Mouse (Mus musculus): ENCODE measurements at regions not wholly inside any gene's neighbourhood (a gene's known extent, or its start where the extent isn't known, plus 50 kb on each side); places are given as distances from the start of the nearest gene placed in this dataset.

DNA sequence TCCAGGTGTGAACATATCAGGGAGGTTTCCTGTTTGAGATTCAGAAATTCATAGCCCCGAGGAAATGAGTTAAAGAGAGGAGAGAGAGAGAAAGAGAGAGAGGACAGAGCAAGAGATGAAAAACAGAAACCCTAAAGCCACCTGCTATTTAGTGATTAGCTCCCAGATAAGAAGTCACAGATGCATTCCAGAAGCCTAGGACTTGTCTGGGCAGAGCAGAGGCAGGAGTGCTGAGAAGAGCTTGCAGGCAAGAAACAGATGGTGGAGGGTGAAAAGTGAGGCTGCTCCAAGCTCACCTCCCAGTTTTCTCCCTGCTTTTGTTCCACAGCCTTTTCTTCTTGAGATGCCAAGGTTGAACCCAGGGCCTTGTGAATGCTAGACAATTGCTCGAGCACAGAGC, 180.7 kb upstream of the Camk1g start:
- DNase-seq, result no peak

DNA sequence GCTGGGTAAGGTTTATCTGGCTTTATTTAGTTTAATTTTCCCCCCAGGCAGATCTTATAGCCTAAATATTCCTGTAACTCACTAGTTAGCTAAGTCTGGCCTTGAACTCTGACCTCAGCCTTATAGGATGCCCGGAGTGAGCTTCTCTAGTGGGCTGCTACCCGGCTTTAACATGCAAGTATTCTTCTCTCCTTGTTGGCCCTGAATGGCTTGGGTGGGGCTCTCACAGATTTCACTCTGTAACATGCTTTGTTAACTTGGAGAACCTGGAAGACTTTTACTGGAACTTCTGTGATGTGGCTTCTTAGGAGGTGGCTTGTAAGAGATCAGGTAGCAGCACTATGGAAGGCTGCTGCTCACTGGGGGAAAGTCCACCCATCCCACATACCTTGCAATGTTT, 177.3 kb upstream of the Camk1g start:
- DNase-seq, result no peak

DNA sequence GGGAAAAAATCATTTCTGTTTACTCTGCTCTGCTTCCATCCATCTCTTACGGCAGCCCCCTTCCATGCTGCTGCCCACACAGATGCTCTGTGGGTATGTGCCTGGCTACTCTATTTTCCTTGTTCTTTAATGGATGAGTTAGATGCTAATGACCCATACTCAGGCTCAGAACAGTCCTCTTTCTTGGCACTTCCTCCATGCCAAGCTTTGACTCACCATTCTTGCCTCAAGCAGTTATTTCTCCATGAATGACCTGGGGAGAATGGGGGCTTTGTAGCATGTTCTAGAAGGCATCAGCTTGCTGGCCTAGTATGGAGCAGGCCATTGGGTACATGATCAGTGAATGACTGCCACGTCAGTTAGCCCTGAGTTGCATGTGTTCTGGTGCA, 175.9 kb upstream of the Camk1g start:
- no peak for DNase-seq

DNA sequence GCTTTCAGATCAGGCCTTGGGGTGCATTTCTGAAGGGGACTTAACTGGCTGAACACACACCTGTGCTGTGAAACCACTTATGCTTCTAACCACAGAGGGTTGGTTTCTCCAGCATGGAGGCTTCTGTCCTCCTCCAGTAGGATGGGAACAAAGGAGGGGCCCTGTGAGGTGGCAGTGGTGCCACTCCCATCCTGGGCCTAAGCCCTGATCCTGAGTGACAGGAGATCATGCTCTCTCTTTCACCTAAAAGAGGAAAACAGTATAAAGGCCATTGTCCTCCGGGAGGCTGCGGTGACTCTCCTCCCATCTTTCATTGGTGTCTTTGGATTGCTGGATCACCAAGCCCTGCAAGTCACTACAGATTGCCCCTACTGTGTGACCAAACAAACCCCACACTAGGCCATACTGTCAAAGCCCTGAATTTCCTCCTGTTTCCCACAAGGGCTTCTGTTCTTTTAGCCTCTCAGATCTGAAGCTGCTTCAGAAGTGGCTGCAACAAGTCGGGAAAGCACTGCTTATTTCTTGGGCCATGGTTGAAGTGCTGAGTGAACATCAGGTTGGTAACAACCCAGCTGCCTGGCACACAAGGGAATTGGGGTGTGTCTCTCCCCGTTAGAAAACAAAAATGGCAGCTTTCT, 175.4 kb upstream of the Camk1g start:
- no peak for DNase-seq

DNA sequence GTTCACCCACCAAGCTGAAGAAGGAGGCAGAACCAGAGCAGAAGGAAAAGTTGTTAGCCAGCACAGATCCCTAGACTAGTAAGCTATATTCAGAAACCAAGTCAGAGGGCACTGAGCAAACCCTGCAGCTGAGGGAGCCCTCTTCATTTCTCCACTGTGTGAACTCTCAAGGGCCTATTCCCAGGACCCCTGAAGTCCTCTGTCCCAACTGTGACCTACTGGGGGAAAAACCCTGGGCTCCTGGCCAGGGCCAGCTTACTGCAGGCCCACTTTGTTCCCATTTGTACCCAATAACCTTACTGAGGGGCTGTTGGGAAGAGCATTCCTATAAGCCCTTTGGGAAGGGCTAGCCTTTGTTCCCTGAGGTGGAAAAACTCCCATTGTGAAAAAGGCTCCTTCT, 174.7 kb upstream of the Camk1g start:
- no peak for DNase-seq

DNA sequence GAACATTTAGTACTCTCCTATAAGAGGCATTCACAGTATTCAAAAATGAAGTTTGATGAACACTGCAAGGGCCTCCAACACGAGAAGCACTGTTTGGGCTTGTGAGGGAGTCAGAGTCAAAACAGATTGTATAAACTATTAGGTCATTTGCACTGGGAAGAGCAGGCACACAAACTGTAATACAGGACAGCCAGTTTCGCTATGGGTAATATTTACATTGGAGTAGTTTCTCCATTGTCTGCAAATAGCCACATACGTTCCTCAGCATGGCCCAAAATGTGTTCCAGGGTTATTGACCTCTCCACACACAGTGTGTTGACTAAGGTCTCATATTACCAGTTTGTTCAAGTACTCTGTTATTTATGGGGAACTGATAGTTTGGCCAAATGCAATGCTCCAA, 173.7 kb upstream of the Camk1g start:
- no peak for DNase-seq

DNA sequence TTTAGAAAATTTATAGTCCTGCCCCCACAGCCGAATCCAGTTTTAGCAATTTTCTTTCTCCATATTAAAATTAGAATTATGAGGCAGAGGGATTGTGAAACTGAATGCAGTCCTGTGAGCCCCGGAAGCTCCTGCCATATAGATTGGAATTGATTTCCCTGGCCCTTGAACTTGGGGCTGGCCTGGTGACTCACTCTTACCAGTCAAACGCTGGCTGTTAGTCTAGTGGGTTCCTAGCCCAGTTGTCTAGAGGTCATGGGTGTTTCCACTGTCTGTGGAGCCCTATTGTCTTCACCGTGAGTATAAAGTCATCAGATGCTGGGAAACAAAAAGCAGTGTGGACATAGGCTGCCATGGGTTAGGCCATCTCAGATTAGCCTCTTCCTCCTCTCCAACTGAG, 173.2 kb upstream of the Camk1g start:
- DNase-seq, result no peak

DNA sequence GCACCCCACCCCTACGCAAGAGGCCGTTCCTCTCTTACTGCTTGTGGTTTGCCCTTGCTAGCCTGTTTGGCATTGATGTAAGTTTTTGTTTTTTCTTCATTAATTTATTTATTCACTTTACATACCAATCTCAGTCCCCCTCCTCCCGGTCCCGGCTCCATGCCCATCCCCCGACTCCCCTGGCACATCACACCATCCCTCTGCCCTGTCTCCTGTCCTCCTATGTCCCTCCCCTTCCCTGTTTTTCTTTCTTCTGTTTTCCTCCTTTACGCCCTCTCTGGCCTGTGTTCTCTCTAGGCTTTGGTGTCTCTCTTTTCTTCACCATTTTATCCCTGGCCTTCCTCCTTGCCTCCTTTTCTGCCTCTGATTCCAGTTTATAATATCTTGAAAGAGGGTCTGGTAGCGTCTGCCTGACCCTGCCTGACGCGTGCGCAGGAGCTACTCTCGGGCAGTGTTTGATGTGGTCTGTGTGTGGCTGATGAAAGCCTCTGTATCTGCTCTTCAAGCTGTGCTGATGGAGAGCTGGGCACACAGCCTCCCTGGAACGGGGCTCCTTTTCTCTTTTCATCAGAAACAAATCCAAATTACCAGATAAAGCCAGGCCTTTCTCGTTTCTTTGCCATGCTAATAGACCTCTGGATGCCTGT, 172.0 kb upstream of the Camk1g start:
- DNase-seq, result peak; percentile 64

DNA sequence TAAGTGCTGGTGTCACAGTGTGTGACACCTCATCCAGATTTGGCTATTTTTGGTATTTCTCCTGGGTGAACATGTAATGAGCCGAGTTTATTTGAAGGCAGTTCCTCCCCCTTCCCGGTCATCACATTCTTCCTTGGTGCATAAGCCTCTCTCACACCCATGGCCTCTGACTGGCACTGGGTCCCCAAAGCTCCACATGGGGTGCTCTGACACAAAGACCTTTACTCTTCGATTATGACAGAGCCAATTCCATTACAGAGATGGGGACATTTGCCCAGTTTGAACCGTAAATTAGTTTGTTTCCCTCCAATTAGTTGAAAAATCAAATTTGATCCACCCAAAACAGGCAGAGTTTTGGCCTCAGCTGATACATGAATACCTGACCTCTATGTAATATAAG, 171.2 kb upstream of the Camk1g start:
- no peak for DNase-seq

DNA sequence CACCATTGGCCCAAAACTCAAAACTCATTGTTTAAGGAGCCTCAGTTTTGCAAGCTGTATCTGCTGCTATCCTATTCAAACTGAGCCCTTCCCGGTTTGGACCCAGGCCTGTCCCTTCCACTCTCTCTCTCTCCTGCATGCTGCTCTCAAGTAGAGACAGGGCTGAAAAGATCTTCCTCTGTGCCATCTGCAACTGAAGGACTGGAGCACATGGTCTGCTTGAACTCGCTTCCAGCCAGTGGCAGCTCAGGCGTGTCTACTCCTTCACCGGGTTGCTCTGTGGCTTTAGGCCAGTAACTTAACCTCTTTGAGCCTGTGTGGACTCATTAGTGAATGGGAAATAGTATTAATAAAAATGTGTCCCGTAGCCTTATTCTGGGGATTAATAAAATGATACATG, 170.4 kb upstream of the Camk1g start:
- no peak for DNase-seq

DNA sequence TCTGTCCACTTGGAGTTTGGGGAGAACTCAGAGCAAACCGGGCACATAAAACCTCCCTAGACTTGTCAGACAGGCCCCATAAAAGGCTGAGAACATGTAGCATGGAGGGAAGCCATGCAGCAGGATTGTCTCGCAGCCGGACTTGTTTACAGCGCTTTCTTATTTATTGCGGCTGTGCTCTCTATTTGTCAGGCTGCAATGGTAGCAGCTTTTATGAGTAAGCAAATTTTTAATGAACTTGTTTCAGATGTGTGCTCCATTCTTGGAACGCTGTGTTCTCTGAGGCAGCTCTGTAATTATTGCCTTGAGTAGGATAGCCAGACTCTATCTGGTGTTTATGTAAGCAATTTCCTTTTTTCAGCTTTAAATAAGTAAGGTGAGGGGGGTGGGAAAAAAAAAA, 169.2 kb upstream of the Camk1g start:
- DNase-seq, result no peak

DNA sequence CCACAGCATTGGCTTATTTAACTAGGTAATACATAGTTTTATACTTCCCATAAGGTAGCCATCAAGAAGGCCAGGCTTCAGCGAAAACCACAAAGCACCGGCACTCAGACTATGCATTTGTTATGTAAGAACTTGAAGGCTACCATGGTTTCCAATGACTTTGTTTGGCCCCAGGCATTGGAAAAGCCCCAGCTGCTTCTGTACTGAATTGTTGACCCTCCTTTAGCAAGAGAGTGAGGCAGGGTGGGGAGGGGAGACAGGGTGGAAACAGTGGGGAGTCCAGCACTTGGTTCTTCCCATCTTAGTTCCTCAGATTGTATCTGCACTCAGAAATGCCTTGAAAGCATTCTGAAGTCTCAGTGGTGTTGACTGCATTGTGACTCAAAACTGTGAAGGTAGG, 168.3 kb upstream of the Camk1g start:
- no peak for DNase-seq

DNA sequence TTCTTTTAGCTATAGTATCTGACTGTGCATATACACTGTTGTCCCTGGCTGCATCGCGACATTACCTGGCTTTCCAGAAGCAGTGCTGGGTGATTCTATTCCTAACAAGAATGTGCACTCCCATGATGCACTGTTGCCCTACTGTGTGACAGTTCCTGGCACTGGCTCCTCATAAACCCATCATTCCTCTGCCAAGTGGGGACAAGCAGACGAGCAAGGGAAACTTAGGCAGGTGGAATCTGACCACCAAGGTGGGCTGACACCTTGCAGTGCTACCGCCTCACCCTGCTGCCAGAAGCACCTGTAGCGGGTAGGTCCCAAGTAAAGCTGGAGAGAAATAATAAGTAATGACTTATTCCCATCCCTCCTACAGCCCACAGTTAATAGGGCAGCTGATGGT, 167.5 kb upstream of the Camk1g start:
- no peak for DNase-seq

DNA sequence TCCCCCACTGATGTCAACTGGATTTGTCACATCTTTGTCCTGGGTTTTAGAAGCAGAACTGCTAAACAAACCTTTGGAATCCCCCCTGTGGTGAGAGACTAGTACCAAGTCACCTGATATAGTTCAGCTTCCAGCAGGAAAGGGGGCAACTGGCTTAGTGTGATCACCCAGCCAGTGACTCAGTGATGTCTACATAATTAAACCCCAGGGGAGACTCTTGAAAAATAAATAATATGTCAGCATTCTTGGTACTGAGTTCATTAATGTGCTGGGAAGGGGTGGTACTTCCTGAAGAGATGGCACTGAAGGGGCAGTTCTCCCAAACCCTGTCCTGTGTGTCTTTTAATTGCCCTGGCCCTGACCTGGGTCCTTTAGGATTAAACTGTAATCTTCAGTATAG, 166.5 kb upstream of the Camk1g start:
- DNase-seq, result no peak

DNA sequence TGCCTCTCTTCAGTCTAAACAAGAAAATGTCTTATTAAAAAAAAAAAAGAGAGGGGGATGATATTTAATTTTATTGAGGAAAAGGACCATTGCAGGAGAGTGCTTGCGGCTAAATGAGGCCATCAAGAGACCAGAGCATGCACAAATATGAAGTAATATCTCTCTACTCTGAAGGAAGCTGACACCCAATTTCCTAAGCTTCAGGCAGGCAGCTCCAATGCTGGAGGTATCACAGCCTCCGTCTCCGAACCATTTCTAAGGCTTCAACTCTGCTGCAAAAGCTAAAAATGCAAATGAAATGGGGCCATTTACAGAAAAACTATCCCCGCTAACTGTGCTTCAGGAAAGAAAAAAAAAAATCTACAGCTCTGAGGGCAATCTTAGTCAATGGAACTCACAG, 164.4 kb upstream of the Camk1g start:
- no peak for DNase-seq

DNA sequence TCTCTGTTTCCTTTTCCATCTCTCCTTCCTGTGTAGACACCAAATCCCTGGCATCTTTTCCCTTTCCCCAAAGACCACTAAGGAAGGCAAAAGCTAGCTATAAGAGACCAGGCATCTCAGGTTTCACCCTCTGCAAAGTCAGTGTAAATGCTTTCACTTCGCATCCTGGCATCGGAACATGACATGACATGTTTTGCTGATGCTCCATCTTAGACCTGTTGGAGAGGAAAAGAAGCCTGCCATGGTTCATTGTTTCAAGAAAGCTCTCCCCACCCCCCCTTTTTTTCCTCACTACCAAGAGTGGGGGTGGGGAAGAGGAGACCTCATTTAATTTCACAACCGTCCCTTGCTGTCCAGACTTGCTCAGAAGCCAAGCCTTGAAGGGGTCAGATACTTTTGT, 156.4 kb upstream of the Camk1g start:
- DNase-seq, result no peak

DNA sequence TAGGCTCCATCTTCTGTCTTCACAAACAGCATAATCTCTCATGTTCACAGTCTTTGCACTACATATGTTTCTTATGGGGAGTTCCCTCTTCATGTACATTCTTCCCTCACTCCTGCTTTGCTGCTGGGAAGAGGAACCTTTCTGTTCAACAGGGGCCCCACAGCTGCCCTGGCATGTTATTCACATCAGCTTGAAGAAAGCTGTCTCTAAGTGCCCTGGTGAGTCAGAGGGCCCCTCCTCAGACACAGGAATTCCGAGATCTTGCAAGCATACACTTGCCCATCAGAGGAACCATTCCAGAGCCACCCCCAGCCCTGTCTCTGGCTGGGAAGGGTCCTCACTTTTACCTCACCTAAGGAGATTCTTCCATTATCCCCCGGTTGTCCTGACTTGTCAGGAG, 151.9 kb upstream of the Camk1g start:
- DNase-seq, result no peak

DNA sequence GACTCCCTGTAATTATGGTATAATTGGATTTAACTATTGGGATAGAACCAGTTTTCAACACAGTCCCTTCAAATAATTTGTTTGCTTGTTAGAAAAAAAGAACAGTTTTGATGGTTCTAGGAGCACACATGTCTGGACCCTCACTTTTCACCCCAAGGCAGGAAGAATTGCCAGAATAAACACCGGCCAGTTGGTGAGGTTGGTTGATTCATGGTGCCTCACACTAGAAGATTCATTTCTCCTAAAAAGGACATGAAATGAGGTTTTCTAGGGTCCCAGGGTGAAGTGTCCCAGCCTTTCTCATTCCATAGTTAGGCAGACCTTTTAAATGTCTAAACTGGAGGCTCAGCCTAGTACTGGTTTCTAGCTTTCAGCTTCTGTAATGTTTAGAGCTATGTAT, 148.7 kb upstream of the Camk1g start:
- DNase-seq, result no peak

DNA sequence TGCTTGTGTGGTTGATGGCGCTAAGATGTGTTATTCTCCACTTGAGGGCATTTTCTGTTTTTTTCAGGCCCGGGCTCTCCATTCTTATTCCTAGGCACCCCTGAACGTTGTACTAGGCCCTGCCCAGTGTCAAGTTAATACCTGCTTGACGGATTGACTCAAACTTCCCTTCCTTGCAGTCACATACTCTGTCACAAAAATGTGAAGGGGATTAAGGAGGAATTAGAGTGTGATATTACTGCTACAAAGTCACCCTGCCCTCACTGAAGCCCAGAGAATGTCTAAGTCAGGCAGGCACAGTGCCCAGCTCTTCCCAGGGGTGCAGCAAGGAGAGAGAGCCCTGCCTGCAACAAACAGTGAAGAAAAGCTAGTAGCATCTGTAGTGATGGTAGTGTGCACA, 147.9 kb upstream of the Camk1g start:
- no peak for DNase-seq

DNA sequence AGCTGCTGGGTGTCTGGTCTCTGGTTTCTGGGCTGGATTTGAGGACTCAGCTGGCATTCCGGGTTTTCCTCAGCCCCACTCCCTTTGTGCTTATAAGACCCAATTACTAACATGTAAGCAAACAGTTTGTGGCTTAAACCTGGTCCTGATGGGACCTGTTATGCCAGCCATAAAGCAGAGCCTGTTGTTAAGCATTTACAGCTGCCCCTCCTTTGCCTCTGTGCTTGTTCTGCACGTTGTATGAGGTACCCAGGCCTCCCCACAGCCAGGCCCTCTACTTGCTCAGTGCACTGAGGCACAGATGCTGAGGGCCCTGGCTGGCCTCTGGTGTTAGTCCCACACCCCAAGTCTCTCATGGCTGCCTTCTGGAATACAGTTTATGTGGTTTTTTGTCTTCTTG, 147.2 kb upstream of the Camk1g start:
- DNase-seq, result no peak

DNA sequence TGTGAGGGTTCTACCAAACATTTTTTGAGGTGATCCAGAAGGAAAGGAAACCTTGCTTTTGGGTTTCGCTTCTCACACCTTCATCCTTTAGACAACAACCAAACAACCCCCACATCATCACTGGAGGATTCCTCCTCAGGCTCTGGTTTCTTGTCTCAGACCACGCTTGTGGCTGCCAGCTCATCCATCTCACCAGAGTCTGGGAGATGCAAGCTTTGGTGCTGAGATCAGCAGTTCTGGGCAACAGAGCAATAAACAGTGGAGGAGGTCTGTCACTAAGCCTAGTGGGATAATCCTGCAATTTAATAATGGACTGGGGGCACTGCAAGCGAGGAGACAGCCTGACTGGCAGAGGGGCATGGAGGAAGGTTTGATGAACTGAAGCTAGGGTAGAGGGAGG, 146.3 kb upstream of the Camk1g start:
- no peak for DNase-seq

DNA sequence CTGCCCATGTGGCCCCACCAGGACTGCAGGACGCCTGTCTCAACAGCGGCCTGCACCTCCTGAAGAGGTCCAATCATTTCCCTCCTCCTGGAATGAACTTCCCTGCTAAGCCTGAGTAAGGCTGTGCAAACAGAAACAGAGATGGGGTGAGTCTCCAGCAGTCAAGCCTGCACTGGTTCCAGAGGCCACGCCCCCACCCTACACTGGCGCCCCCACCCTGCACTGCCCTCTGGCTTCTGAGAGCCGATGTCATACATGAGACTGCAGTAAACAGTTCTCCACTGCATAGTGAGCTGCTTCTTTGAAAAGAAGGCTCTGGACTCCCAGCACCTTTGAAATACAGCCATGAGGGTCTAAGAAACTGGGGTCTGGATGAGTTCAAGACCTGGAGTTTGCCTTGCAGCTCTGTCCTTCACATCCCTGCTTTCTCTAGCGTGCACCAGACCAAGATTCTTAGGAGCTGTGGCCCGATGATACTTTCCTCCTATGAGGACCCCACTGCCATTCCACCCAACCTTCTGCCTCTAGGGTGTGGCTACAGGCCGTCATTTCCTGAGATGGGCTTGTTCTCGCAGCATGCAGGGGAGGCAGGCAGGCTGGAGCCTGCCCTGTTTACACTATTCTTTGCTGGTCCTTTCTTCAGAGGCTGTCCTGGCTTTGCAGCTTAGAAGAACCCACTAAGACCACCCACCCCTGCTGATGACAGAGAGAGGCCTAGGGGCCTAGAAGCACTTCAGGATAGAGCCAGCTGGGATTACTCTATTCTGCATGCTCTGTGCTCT, 144.0 kb upstream of the Camk1g start:
- DNase-seq, result peak; percentile 66

DNA sequence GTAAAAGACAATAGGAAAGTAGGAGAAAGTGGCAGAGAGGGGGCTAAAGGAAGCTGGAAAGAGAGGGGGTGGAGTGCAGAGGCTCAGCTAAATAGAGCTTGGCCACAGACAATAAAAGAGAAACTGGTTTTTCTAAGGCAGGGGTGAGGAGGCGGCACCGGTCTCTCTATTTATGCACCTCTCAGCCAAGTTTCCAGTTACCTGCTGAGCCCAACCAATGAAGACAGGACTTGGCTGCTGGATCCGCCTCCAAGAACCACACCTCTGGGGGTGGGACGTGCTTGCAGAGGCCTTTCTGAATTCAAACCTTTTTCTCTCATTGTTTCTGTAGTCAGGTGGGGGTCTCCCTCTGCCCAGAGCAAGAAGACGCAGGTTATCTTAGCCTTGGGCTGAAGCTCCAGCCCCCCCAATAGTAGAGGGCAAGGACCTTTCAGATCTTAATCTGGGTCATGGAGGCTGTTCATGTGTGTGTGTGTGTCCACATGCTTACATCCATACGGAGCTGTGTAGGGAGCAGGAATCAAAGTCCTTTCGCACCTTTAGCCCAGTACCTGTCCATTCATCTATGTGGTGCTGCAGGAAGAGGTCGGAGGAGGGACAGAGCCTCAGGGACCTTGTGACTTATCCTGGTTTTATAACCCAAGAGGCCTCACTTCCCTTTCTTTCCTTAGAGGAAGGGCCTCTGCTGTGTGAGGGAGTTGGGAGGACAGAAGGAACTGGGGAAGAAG, 140.1 kb upstream of the Camk1g start:
- DNase-seq, result no peak

DNA sequence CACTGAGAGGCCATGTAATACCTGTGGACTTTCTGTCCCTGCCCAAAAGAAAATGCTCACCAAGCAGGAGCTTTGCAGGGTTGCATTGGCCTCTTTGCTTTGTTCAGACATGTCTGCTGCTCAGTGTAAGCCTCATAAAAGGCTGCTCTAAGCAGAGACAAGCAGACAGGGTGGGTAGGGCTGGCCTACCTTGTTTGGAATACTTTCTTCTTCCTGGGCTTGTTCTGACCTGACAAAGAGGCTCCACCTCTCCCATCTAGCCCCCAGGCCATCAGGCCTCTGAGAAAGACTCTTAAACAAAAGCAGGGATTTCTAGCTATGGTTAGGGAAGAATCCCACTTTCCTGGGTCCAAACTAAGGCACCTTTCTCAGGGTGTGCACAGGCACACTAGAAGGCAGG, 138.2 kb upstream of the Camk1g start:
- no peak for DNase-seq

All from thymus, postnatal 4 days (tissue).